Mouse (Mus musculus): ENCODE data around the gene Os9. TPM values are rescaled to one million over a fixed set of nuclear protein-coding genes. Genes with fewer than 3 reads are reported as not detected.

The Os9 gene
- polyA plus RNA-seq, 1 experiment from 2014 or later = 53.0 TPM

DNA sequence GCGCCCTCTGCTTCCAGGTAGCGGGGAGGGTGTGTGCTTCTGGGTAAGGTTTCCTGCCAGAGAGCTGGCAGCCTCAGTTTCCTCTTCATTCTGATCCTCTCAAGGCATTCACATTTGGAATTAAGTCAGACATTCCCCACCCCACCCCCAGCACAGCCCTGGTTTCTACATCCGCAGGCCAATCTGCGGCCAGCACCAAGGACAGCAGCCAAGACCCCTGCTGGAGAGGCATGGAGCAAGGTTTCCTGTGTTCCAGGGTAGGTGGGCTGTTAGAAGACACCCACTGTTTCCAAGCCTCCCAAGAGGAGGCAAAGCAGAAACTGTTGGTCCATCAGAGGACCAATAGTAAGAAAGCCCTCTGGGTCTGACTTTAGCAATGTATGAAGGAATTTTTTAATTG lies 66.3 kb downstream of the Os9 start:
- ATAC-seq (no peak), DNase-seq (ENCODE audit: low spot score) (no peak)
- WGBS = 83% methylated on average over 4 of the region's 4 CpGs
- H3K27ac ChIP-seq (ENCODE audit: low read depth, low read length) = no peak overlapping the region
- no peak overlapping the region for H3K9ac ChIP-seq (ENCODE audit: low read length)
- peaks cover 5% of the 10 kb centered on the region for H3K4me1 ChIP-seq (ENCODE audit: control insufficient read depth, insufficient read depth, low read length)
- peaks cover 43% of the 10 kb centered on the region for H3K36me3 ChIP-seq (ENCODE audit: control insufficient read depth, insufficient read depth, low read length)
- H3K9me3 ChIP-seq (replicated peaks; ENCODE audit: control insufficient read depth, low read length) = no peaks in the 10 kb centered on the region
- H3K27me3 ChIP-seq (replicated peaks; ENCODE audit: control insufficient read depth, insufficient read depth, low read length) = peaks cover 18% of the 10 kb centered on the region
- no peak overlapping the region for H3K4me2 ChIP-seq (ENCODE audit: low read length)
- H3K4me3 ChIP-seq (ENCODE audit: low read depth, low read length) = no peak overlapping the region

DNA sequence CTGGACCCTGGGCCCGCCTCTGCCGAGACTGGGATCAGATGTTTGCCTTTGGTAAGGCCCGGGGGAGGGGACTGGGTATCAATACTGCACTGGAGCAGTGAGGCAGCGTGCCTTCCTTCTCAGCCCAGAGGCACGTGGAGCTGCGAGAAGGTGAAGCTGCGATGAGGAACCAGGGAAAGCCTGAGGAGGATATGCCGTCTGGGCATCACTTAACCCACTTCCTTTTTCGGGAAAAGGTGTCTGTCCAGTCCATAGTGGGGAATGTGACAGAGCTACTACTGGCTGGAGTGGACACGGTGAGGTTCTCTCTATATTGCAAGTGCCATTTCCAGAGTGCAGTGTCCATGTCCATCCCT lies 70.8 kb downstream of the Os9 start:
- H3K9ac ChIP-seq (ENCODE audit: low read length) = no peak overlapping the region
- WGBS = 18% methylated on average over 10 of the region's 10 CpGs
- H3K4me3 ChIP-seq (ENCODE audit: low read depth, low read length) = no peak overlapping the region
- DNase-seq (ENCODE audit: low spot score) (no peak), ATAC-seq (no peak)
- H3K4me2 ChIP-seq (ENCODE audit: low read length) = no peak overlapping the region
- peaks cover 18% of the 10 kb centered on the region for H3K36me3 ChIP-seq (ENCODE audit: control insufficient read depth, insufficient read depth, low read length)
- no peak overlapping the region for H3K27ac ChIP-seq (ENCODE audit: low read depth, low read length)
- no peaks in the 10 kb centered on the region for H3K4me1 ChIP-seq (ENCODE audit: control insufficient read depth, insufficient read depth, low read length)
- H3K27me3 ChIP-seq (replicated peaks; ENCODE audit: control insufficient read depth, insufficient read depth, low read length) = peaks cover 40% of the 10 kb centered on the region
- no peaks in the 10 kb centered on the region for H3K9me3 ChIP-seq (replicated peaks; ENCODE audit: control insufficient read depth, low read length)

DNA sequence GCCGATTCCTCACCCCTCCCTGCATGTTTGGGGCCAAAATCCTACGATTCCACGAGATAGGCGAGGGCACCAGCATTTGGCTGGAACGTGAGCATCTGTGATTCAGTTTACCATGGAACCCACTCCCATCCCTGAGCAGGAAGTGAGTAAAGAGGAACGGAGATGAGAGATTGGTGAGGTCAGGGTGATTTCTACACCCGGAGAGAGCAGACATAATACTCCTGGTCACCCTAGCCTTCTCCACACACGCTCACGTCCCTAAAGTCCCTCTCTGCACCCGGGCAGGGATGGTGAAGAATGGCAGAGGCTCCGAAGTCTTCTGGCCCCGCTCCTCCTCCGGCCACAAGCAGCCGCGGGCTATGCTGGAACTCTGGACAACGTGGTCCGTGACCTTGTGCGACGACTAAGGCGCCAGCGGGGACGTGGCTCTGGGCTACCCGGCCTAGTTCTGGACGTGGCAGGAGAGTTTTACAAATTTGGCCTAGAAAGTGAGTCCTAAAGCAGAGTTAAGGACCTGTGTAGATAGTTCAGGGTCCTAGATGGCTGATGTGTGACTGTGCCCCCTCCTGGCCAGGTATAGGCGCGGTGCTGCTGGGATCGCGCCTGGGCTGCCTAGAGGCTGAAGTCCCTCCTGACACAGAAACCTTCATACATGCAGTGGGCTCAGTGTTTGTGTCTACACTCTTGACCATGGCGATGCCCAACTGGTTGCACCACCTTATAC lies 71.4 kb downstream of the Os9 start:
- H3K4me3 ChIP-seq (ENCODE audit: low read depth, low read length) = no peak overlapping the region
- no peaks in the 10 kb centered on the region for H3K4me1 ChIP-seq (ENCODE audit: control insufficient read depth, insufficient read depth, low read length)
- peaks cover 18% of the 10 kb centered on the region for H3K36me3 ChIP-seq (ENCODE audit: control insufficient read depth, insufficient read depth, low read length)
- H3K27ac ChIP-seq (ENCODE audit: low read depth, low read length) = no peak overlapping the region
- WGBS = 3% methylated on average over 29 of the region's 29 CpGs
- H3K9ac ChIP-seq (ENCODE audit: low read length) = no peak overlapping the region
- ATAC-seq = 0 out of 2 replicates have a peak, but pooled peaks have one; percentile 19
- H3K9me3 ChIP-seq (replicated peaks; ENCODE audit: control insufficient read depth, low read length) = no peaks in the 10 kb centered on the region
- peaks cover 40% of the 10 kb centered on the region for H3K27me3 ChIP-seq (replicated peaks; ENCODE audit: control insufficient read depth, insufficient read depth, low read length)
- H3K4me2 ChIP-seq (ENCODE audit: low read length) = no peak overlapping the region
- DNase-seq (ENCODE audit: low spot score) = no peak

DNA sequence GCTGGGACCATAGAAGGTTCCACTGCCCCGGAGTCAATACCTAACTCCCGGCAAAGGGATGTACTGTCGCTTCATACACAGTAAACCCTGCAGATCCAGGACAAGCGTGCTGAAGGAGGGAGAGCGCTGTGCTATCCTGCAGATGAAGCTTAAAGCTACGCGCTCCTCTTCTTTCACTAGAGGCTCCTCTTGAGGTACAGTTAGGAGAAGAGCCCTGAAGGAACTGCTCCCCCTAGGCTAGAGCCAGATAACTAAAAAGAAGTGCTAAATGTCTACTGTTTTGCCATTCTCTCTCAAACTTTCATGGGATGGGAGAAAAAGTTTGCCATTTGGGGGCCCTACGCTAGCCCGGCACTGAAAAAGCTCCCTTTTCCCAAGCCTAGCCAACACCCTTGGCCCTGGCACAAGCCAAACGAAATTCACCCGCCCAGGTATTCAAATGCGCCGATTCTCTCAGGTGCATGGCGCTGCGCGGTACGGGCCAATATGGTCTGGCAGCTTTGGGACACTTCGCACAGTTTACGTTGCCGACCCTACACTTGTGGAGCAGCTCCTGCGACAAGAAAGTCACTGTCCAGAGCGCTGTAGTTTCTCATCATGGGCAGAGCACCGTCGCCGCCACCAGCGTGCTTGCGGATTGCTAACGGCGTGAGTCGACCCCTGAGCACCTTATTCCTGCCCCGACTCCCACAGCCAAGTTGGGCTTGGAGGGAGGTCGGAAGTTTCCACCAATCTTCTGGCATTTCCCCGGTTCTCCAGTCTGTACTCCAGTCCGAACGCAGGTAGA lies 72.1 kb downstream of the Os9 start:
- no peaks in the 10 kb centered on the region for H3K9me3 ChIP-seq (replicated peaks; ENCODE audit: control insufficient read depth, low read length)
- ATAC-seq (no peak), DNase-seq (ENCODE audit: low spot score) (no peak)
- no peak overlapping the region for H3K9ac ChIP-seq (ENCODE audit: low read length)
- peaks cover 13% of the 10 kb centered on the region for H3K36me3 ChIP-seq (ENCODE audit: control insufficient read depth, insufficient read depth, low read length)
- no peak overlapping the region for H3K27ac ChIP-seq (ENCODE audit: low read depth, low read length)
- no peak overlapping the region for H3K4me3 ChIP-seq (ENCODE audit: low read depth, low read length)
- 3% methylated on average over 35 of the region's 35 CpGs for WGBS
- no peak overlapping the region for H3K4me2 ChIP-seq (ENCODE audit: low read length)
- H3K27me3 ChIP-seq (replicated peaks; ENCODE audit: control insufficient read depth, insufficient read depth, low read length) = peaks cover 40% of the 10 kb centered on the region
- no peaks in the 10 kb centered on the region for H3K4me1 ChIP-seq (ENCODE audit: control insufficient read depth, insufficient read depth, low read length)

DNA sequence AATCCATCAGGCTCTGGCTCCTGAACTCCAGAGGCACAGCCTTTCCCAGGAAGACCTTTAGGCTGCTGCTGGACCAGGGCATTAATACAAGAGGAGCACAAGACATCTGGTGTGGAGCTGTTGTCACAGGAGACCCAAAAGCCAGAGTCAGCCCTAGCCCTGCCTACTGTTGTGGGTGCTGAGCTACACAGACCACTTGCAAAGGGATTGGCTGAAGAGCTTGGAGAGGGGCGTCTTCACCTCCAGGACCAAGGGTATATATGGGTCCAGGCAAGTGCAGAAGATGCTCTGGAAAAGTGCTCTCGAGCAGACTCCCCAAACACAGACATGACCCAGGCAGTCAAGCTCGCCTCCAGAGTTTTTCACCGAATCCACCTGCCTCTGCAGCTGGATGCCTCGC lies 73.0 kb downstream of the Os9 start, which contains the start of gene Cyp27b1:
Gene Cyp27b1 (plus strand): TSS at position 297 of the 400 bp plus-strand sequence.
- WGBS = 31% methylated on average over 5 of the region's 5 CpGs
- H3K27me3 ChIP-seq (replicated peaks; ENCODE audit: control insufficient read depth, insufficient read depth, low read length) = peaks cover 40% of the 10 kb centered on the region
- H3K27ac ChIP-seq (ENCODE audit: low read depth, low read length) = no peak within 1 kb of the TSS
- DNase-seq (ENCODE audit: low spot score) = no peak
- peaks cover 9% of the 10 kb centered on the region; the same call in 1 of the 2 replicates for H3K36me3 ChIP-seq (ENCODE audit: control insufficient read depth, insufficient read depth, low read length)
- H3K9me3 ChIP-seq (replicated peaks; ENCODE audit: control insufficient read depth, low read length) = no peaks in the 10 kb centered on the region
- H3K4me2 ChIP-seq (ENCODE audit: low read length) = no peak within 1 kb of the TSS
- no peak within 1 kb of the TSS for H3K4me3 ChIP-seq (ENCODE audit: low read depth, low read length)
- no peak for ATAC-seq
- H3K9ac ChIP-seq (ENCODE audit: low read length) = no peak within 1 kb of the TSS
- H3K4me1 ChIP-seq (ENCODE audit: control insufficient read depth, insufficient read depth, low read length) = no peaks in the 10 kb centered on the region

Other genes starting within 250 kb of the Os9 start
- 10.0 and 10.6 TPM in 2 replicates for gene Atp23, start 219.8 kb downstream of the Os9 start, polyA plus RNA-seq (2014; fragmentation: Nextera tagmentation; extraction: Ambion mirVana)
- 30.2 and 34.5 TPM in 2 replicates for gene Ctdsp2, start 142.4 kb downstream of the Os9 start, polyA plus RNA-seq (2014; fragmentation: Nextera tagmentation; extraction: Ambion mirVana)
- gene Avil, start 120.4 kb downstream of the Os9 start, polyA plus RNA-seq (2014; fragmentation: Nextera tagmentation; extraction: Ambion mirVana) = 0.07 and 0.70 TPM in 2 replicates
- gene Tsfm, start 90.3 kb downstream of the Os9 start, polyA plus RNA-seq (2014; fragmentation: Nextera tagmentation; extraction: Ambion mirVana) = 64.4 and 65.4 TPM in 2 replicates
- gene Mettl1, start 79.7 kb downstream of the Os9 start, polyA plus RNA-seq (2014; fragmentation: Nextera tagmentation; extraction: Ambion mirVana) = 21.4 and 22.3 TPM in 2 replicates
- 0.06 TPM in 1 of 2 replicates, not detected in the other for gene Eef1akmt3, start 79.6 kb downstream of the Os9 start, polyA plus RNA-seq (2014; fragmentation: Nextera tagmentation; extraction: Ambion mirVana)
- gene Cyp27b1, start 72.9 kb downstream of the Os9 start, polyA plus RNA-seq (2014; fragmentation: Nextera tagmentation; extraction: Ambion mirVana) = 0.09 TPM in 1 of 2 replicates, not detected in the other
- gene March9, start 60.9 kb downstream of the Os9 start, polyA plus RNA-seq (2014; fragmentation: Nextera tagmentation; extraction: Ambion mirVana) = 8.2 and 8.8 TPM in 2 replicates
- gene Cdk4, start 57.6 kb downstream of the Os9 start, polyA plus RNA-seq (2014; fragmentation: Nextera tagmentation; extraction: Ambion mirVana) = 1,959 and 2,468 TPM in 2 replicates
- 36.7 and 44.5 TPM in 2 replicates for gene Tspan31, start 50.9 kb downstream of the Os9 start, polyA plus RNA-seq (2014; fragmentation: Nextera tagmentation; extraction: Ambion mirVana)
- 3.9 and 4.7 TPM in 2 replicates for gene Agap2, start 45.8 kb downstream of the Os9 start, polyA plus RNA-seq (2014; fragmentation: Nextera tagmentation; extraction: Ambion mirVana)
- 30.7 and 46.8 TPM in 2 replicates for gene B4galnt1, start 44.1 kb upstream of the Os9 start, polyA plus RNA-seq (2014; fragmentation: Nextera tagmentation; extraction: Ambion mirVana)
- gene Slc26a10, start 59.5 kb upstream of the Os9 start, polyA plus RNA-seq (2014; fragmentation: Nextera tagmentation; extraction: Ambion mirVana) = 0.69 and 0.95 TPM in 2 replicates
- gene Arhgef25, start 69.0 kb upstream of the Os9 start, polyA plus RNA-seq (2014; fragmentation: Nextera tagmentation; extraction: Ambion mirVana) = 21.4 and 22.9 TPM in 2 replicates
- gene Dtx3, start 74.6 kb upstream of the Os9 start, polyA plus RNA-seq (2014; fragmentation: Nextera tagmentation; extraction: Ambion mirVana) = 148 and 187 TPM in 2 replicates
- gene Pip4k2c, start 90.5 kb upstream of the Os9 start, polyA plus RNA-seq (2014; fragmentation: Nextera tagmentation; extraction: Ambion mirVana) = 15.3 and 17.4 TPM in 2 replicates
- gene Kif5a, start 142.2 kb upstream of the Os9 start, polyA plus RNA-seq (2014; fragmentation: Nextera tagmentation; extraction: Ambion mirVana) = 47.6 and 68.8 TPM in 2 replicates
- gene Dctn2, start 145.2 kb upstream of the Os9 start, polyA plus RNA-seq (2014; fragmentation: Nextera tagmentation; extraction: Ambion mirVana) = 286 and 300 TPM in 2 replicates
- gene Mbd6, start 167.9 kb upstream of the Os9 start, polyA plus RNA-seq (2014; fragmentation: Nextera tagmentation; extraction: Ambion mirVana) = 8.4 and 11.2 TPM in 2 replicates
- gene Mars, start 190.7 kb upstream of the Os9 start, polyA plus RNA-seq (2014; fragmentation: Nextera tagmentation; extraction: Ambion mirVana) = 124 and 135 TPM in 2 replicates
- gene Arhgap9, start 200.8 kb upstream of the Os9 start, polyA plus RNA-seq (2014; fragmentation: Nextera tagmentation; extraction: Ambion mirVana) = 0.70 and 1.2 TPM in 2 replicates
- 0.55 and 1.0 TPM in 2 replicates for gene Gli1, start 220.8 kb upstream of the Os9 start, polyA plus RNA-seq (2014; fragmentation: Nextera tagmentation; extraction: Ambion mirVana)
- gene Inhbe, start 233.3 kb upstream of the Os9 start, polyA plus RNA-seq (2014; fragmentation: Nextera tagmentation; extraction: Ambion mirVana) = not detected in 2 replicates
- gene Inhbc, start 249.3 kb upstream of the Os9 start, polyA plus RNA-seq (2014; fragmentation: Nextera tagmentation; extraction: Ambion mirVana) = not detected in 2 replicates